ENCODE assay signal across 1 mouse cellular context in genomic region chr16:17757756-17758155, GRCm38 (mm10).
TF ChIP-seq lines count a peak whose summit lies in the region.

No protein-coding gene starts in this region.

TF ChIP-seq in myocyte, 11 proteins besides CTCF, POLR2A, EP300 and RAD21 (continued from another document):
- no peak for TF ChIP-seq CEBPB (IDR thresholded peaks at IDR 0.05; ENCODE audit: insufficient read depth, poor library complexity, severe bottlenecking)
- no peak for TF ChIP-seq E2F4 (IDR thresholded peaks at IDR 0.05; ENCODE audit: insufficient read depth)
- no peak for TF ChIP-seq USF1 (IDR thresholded peaks at IDR 0.05; ENCODE audit: low read depth)
- TF ChIP-seq REST (IDR thresholded peaks at IDR 0.05; ENCODE audit: insufficient read depth, insufficient read length), result no peak
